Mouse (Mus musculus) kidney, postnatal 4 days (tissue): ENCODE data around the gene Olfr855.

Experiments used
- DNase-seq, 2 experiments: peaks; one replicate each; pipeline ENCODE4 v3.0.0; 2021; ENCODE audit warnings: mixed read lengths in 2 of 2

Gene Olfr855

DNA sequence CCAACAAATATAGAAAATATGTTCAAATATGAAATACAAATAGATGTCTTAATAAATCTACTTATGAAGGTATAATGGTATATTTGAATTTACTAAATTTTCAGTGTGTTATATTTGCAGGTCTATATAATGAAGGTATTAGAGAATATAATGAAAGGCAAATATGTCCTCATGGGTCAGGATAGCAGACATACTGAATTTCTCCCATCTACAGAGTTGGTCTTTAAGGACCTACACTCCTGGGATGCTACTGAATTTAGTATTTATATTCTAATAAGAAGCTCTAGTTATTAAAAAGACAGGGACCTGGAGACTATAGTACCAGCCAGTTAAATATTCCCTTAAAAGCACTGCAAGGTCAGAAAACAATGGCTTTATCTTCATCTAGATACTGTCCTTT lies at the start of gene Olfr855:
TSS of gene Olfr855 (plus strand) at position 301 of the 400 bp plus-strand sequence.
- no peak for DNase-seq

DNA sequence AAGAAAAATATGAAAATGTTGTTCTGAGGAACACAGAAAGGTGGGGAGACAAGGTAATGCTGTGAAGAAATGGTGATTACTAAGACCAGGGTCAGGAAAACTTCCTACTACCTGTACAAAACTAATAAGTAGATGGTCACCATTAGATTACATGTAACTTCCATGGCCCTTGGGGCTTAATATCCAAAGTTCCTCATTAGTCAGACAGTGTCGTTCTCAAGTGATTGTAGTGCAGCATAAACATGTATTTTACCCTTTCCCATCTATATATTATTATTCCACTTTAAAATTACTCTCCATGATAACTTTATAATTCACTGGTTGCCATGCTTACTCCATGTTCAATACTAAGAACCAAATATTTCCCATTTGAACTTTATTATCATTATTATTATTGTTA lies 41.4 kb upstream of the Olfr855 start, which contains the start of gene Olfr853:
TSS of gene Olfr853 (minus strand) at position 101 of the 400 bp plus-strand sequence.
- no peak for DNase-seq

DNA sequence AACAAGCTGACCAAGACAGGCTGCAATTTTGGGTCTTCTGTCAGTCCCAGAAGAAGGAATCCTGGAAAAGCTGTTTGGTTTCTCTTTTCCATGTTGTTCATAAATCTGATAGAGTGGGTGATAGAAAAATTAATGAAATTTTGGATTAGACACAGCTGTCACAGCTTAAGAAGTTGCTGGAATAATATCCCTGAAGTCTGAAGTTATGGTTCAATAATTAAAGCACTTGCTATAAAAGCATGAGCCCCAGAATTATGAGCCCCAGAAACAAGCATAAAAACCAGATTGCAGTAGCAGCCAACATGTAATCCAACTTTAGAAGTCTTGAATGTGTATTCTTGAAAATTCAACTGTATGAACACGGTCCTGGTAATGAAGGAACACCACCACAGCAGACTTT lies 15.1 kb upstream of the Olfr855 start, which contains the start of gene Olfr854:
TSS of gene Olfr854 (minus strand) at position 101 of the 400 bp plus-strand sequence.
- DNase-seq: no peak

DNA sequence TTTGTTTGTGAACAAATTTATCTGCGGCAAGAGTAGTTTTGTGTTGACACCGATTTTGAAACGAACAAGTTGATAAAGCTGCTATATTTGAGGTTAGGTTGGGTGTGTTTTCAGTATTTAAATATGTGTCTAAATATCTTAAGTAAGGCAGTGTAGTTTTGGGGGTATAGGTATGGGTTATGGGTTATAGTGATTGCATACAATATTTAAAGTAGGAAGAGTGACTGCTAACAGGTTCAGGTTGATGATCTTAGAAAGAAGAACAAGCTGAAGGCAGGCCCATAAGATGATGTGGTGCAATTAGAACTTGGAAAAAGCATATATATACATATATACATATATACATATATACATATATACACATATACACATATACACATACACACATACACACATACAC lies 38.9 kb downstream of the Olfr855 start:
- no peak for DNase-seq

DNA sequence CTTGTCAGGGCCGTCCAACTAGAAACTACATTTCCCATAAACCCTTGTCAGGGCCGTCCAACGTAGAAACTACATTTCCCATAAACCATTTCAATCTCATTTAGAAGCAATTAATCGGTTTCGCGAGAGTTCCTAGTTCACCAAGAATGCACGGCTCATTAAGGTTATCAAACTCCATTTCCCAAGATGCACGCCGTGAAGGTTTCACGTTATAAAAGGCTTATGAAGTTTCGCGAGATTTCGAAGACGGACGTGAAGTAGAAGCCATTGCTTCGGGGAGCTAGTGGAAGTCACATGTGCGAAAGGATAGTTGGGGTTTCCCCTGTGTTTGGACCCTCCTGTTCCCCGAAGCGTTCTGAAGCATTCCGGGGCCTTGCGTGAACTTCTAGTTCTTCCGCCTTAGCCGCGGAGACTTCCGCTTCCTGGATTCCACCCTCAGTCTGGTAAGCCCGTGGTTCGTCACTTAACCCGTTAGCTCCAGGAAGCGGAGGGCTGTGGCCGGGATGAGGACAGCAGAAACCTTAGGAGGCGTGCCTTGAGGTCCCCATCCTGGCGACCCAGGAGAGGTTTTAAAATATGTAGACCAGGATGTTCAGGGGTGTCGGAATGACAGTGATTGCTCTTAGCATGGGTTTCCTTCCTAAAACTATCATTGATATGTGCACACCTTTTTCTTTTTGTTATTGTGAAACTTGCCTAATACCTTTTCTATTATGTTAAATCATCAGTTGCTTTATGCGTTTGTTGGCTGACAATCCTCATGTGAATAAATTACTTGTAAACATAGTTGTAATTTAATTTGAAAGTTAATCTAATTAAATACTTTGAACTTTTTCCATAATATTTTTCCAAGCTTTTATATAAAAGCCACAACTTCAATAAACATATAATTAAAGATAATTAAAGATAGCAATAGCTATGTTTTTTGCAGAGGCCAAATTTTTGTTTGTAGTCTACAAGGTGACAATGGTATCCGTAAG lies 39.7 kb downstream of the Olfr855 start, which contains the start of gene Zfp317:
TSS of gene Zfp317 (plus strand) at position 260 of the 980 bp plus-strand sequence.
- DNase-seq: peak; percentile 84 to 90

DNA sequence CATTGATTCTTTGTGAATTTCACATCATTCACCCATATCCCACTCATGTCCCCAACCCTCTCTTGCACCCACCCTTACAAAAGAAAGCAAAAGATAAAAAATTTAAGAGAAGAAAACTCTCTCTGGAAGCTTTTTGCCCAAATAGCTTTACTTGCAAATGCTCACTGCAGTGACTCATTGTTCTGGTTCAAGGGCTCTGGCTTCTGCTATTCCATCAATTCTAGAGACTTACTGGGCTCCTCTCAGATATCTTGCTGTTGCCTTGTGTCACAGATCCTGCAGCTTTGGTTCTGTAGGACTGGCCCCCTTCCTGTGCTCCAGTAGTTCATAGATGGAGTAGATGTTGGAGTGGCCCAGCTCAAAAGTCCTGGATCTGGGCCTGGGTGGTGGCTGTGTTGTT lies 47.2 kb downstream of the Olfr855 start:
- DNase-seq: no peak
